Mouse (Mus musculus): ENCODE measurements at regions not wholly inside any gene's neighbourhood (a gene's known extent, or its start where the extent isn't known, plus 50 kb on each side); places are given as distances from the start of the nearest gene placed in this dataset.

- H3K4me3 ChIP-seq, result no peak overlapping the region
- H3K9ac ChIP-seq, result no peak overlapping the region
- H3K27me3 ChIP-seq, result no peaks in the 10 kb centered on the region
- H3K27ac ChIP-seq, result no peak overlapping the region
- no peaks in the 10 kb centered on the region for H3K4me1 ChIP-seq
- H3K9me3 ChIP-seq, result no peaks in the 10 kb centered on the region
- H3K4me2 ChIP-seq (replicated peaks), result no peak overlapping the region
- H3K36me3 ChIP-seq, result no peaks in the 10 kb centered on the region
- no peak for ATAC-seq (ENCODE audit: insufficient number of reproducible peaks, insufficient read depth, low FRiP score, low TSS enrichment)
- WGBS, result 60% methylated on average over 3 of the region's 3 CpGs
Measured at GRCm38 (mm10) chr14:45764231-45764630, 106.3 kb upstream of the Ddhd1 start.

DNA sequence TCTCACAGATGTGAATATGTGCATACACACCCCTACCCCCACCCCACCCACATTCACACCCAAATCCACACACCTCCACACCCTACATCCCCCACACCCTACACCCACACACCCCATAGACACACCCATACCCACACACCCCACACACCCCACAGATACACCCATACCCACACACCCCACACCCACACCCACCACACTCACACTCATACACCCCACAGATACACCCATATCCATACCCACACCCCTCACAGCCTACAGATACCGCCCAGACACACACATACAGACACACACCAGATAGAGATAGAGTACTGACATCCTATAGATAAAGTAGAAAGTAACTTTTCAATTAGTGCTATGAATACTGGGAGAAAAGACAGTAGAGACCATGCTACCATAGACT lies 108.6 kb upstream of the Ddhd1 start:
- Histone ChIP-seq H3K4me3 (no peak overlapping the region), H3K4me1 (no peaks in the 10 kb centered on the region), H3K4me2 (replicated peaks) (no peak overlapping the region), H3K9ac (no peak overlapping the region), H3K27ac (no peak overlapping the region), H3K9me3 (no peaks in the 10 kb centered on the region), H3K36me3 (no peaks in the 10 kb centered on the region), H3K27me3 (no peaks in the 10 kb centered on the region)
- WGBS, result 86% methylated on average over 1 of the region's 1 CpGs
- peak; percentile 67 for ATAC-seq (ENCODE audit: insufficient number of reproducible peaks, insufficient read depth, low FRiP score, low TSS enrichment)

GRCm38 (mm10) chr14:45772665-45773277 lies 114.8 kb upstream of the Ddhd1 start:
- H3K9me3 ChIP-seq, result no peaks in the 10 kb centered on the region
- no peaks in the 10 kb centered on the region for H3K27me3 ChIP-seq
- no peak overlapping the region for H3K4me3 ChIP-seq
- no peak overlapping the region for H3K27ac ChIP-seq
- H3K9ac ChIP-seq, result no peak overlapping the region
- no peaks in the 10 kb centered on the region for H3K36me3 ChIP-seq
- WGBS, result 16% methylated on average over 19 of the region's 19 CpGs
- H3K4me1 ChIP-seq, result no peaks in the 10 kb centered on the region
- no peak for ATAC-seq (ENCODE audit: insufficient number of reproducible peaks, insufficient read depth, low FRiP score, low TSS enrichment)
- H3K4me2 ChIP-seq (replicated peaks), result peak overlapping the region; percentile 39

- no peak for ATAC-seq (ENCODE audit: insufficient number of reproducible peaks, insufficient read depth, low FRiP score, low TSS enrichment)
- no peaks in the 10 kb centered on the region for H3K27me3 ChIP-seq
- no peak overlapping the region for H3K4me3 ChIP-seq
- no peaks in the 10 kb centered on the region for H3K9me3 ChIP-seq
- H3K36me3 ChIP-seq, result no peaks in the 10 kb centered on the region
- 39% methylated on average over 7 of the region's 7 CpGs for WGBS
- no peak overlapping the region for H3K27ac ChIP-seq
- no peaks in the 10 kb centered on the region for H3K4me1 ChIP-seq
- H3K4me2 ChIP-seq (replicated peaks), result no peak overlapping the region
- H3K9ac ChIP-seq, result no peak overlapping the region
Measured at GRCm38 (mm10) chr14:45773326-45773725, 115.4 kb upstream of the Ddhd1 start.

DNA sequence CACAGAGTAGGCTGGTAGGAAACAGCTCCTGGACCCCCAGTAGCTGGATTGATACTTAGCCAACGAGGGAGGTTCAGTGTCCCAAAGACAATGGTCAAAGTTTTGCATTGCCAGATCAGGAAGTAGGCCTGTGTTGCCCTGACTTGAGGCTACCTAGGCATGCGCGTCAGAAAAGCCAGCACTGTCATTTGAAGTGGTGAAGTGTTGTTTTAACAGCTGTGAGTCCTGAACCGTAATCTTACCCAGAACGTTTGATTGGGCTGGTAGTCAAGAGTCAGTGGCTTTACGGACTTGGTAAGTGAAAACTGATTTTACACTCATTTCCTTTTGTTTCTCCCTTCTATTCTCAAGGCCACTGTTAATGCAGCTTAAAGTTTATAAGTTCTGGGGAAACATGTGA lies 123.9 kb upstream of the Ddhd1 start:
- Histone ChIP-seq H3K27ac (no peak overlapping the region), H3K4me2 (replicated peaks) (no peak overlapping the region), H3K4me1 (no peaks in the 10 kb centered on the region), H3K9ac (no peak overlapping the region), H3K27me3 (no peaks in the 10 kb centered on the region), H3K4me3 (no peak overlapping the region), H3K36me3 (no peaks in the 10 kb centered on the region), H3K9me3 (no peaks in the 10 kb centered on the region)
- ATAC-seq (ENCODE audit: insufficient number of reproducible peaks, insufficient read depth, low FRiP score, low TSS enrichment), result no peak
- 66% methylated on average over 6 of the region's 6 CpGs for WGBS

DNA sequence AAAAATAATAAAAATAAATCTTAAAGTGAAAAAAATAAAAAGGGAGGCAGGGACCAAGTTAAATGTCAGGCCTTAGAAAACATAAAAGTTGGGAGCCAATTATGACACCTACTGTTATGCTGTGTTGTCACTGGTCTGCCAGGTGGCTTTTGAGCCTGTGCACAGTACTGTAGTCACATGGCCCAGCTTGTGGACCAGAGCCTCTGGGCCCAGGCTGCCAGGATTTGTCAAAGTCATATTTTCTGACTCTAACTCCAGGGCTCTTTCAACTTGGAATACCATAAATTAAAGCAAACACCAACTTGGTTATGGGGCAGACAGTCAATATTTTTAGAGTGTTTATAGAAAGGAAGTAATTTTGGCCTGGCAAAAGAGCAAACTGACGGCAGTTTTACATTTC lies 137.0 kb upstream of the Ddhd1 start:
- H3K4me2 ChIP-seq (replicated peaks), result no peak overlapping the region
- H3K9me3 ChIP-seq, result no peaks in the 10 kb centered on the region
- WGBS, result 84% methylated on average over 1 of the region's 1 CpGs
- ATAC-seq (ENCODE audit: insufficient number of reproducible peaks, insufficient read depth, low FRiP score, low TSS enrichment), result no peak
- H3K27ac ChIP-seq, result no peak overlapping the region
- H3K4me3 ChIP-seq, result no peak overlapping the region
- no peak overlapping the region for H3K9ac ChIP-seq
- no peaks in the 10 kb centered on the region for H3K27me3 ChIP-seq
- no peaks in the 10 kb centered on the region for H3K4me1 ChIP-seq
- H3K36me3 ChIP-seq, result no peaks in the 10 kb centered on the region

- 67% methylated on average over 10 of the region's 10 CpGs for WGBS
- H3K27ac ChIP-seq, result no peak overlapping the region
- H3K27me3 ChIP-seq, result no peaks in the 10 kb centered on the region
- H3K4me3 ChIP-seq, result no peak overlapping the region
- no peaks in the 10 kb centered on the region for H3K36me3 ChIP-seq
- no peaks in the 10 kb centered on the region for H3K4me1 ChIP-seq
- peaks cover 3% of the 10 kb centered on the region; the same call in 1 of the 2 replicates for H3K9me3 ChIP-seq
- no peak overlapping the region for H3K4me2 ChIP-seq (replicated peaks)
- H3K9ac ChIP-seq, result no peak overlapping the region
- ATAC-seq (ENCODE audit: insufficient number of reproducible peaks, insufficient read depth, low FRiP score, low TSS enrichment), result no peak
Measured at GRCm38 (mm10) chr14:45796665-45797319, 138.8 kb upstream of the Ddhd1 start.

DNA sequence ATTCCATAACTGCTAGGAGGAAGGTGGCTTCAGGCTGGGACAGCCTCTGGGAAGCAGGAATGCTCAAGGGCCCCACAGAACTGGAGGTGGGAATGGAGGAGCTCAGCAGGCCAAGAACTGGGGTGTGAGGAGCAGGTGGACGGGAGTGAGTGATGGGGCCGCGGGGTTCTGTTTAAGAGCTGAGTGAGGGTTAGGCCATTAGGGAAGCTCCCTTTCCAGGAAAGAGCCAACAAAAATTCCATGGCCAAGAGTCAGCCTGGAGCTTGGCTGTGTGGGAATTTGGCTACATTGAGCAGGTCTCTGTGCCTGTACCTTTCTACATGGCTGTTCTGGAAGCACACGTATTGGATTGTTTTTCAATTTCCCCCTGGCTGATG lies 139.4 kb upstream of the Ddhd1 start:
- no peak overlapping the region for H3K4me2 ChIP-seq (replicated peaks)
- no peaks in the 10 kb centered on the region for H3K27me3 ChIP-seq
- no peak for ATAC-seq (ENCODE audit: insufficient number of reproducible peaks, insufficient read depth, low FRiP score, low TSS enrichment)

DNA sequence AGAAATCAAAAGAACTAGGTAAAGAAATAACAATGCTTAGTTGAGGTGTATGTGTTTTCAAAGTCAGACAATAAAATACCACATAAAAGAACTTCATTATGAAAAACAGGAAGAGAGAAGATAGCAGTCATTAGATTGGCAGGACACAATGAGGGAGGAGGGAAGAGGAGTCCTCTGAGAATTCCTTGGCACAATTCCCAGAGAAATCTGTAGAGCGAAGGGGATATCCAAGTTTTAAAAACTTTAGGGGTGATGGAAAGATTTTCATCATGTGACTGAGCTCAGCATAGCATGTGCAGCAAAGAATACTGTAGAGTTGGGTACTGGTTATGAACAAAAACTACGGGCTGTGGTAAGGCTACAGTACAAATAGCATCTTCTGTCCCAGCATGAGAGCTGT lies 141.3 kb upstream of the Ddhd1 start:
- no peak overlapping the region for H3K27ac ChIP-seq
- H3K36me3 ChIP-seq, result no peaks in the 10 kb centered on the region
- WGBS, result 73% methylated on average over 2 of the region's 2 CpGs
- H3K4me3 ChIP-seq, result no peak overlapping the region
- ATAC-seq (ENCODE audit: insufficient number of reproducible peaks, insufficient read depth, low FRiP score, low TSS enrichment), result no peak
- H3K9me3 ChIP-seq, result peaks cover 3% of the 10 kb centered on the region; the same call in 1 of the 2 replicates
- H3K4me2 ChIP-seq (replicated peaks), result no peak overlapping the region
- no peak overlapping the region for H3K9ac ChIP-seq
- H3K27me3 ChIP-seq, result no peaks in the 10 kb centered on the region
- H3K4me1 ChIP-seq, result no peaks in the 10 kb centered on the region

More for the DNA sequence above, 139.4 kb upstream of the Ddhd1 start:
- Histone ChIP-seq H3K36me3 (no peaks in the 10 kb centered on the region), H3K9me3 (peaks cover 3% of the 10 kb centered on the region; the same call in 1 of the 2 replicates), H3K27ac (no peak overlapping the region), H3K4me3 (no peak overlapping the region), H3K4me1 (no peaks in the 10 kb centered on the region), H3K9ac (no peak overlapping the region)
- 88% methylated on average over 4 of the region's 4 CpGs for whole genome bisulfite sequencing

DNA sequence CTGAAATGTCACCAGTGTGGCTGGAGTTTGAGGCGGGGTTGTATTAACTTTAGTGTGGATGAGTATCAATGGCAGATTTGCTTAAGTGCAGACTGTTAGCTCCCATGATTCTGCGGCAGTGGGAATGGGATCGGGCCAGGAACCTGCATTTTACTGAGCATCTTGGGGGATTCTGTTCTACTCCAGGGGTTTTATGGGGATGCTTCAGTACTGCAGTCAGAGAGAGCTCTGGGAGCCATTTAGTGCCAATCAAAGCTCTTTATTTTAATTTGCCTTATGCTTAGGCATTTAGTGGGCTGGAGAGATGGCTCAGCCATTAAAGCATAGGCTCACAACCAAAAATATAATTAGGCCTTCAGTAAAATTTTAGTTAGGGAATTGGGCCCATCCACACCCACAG lies 148.0 kb upstream of the Ddhd1 start:
- Histone ChIP-seq H3K4me1 (no peaks in the 10 kb centered on the region), H3K27ac (no peak overlapping the region), H3K4me3 (no peak overlapping the region), H3K9me3 (no peaks in the 10 kb centered on the region), H3K9ac (no peak overlapping the region), H3K27me3 (no peaks in the 10 kb centered on the region), H3K4me2 (replicated peaks) (no peak overlapping the region), H3K36me3 (no peaks in the 10 kb centered on the region)
- WGBS, result 93% methylated on average over 3 of the region's 3 CpGs
- ATAC-seq (ENCODE audit: insufficient number of reproducible peaks, insufficient read depth, low FRiP score, low TSS enrichment), result no peak

DNA sequence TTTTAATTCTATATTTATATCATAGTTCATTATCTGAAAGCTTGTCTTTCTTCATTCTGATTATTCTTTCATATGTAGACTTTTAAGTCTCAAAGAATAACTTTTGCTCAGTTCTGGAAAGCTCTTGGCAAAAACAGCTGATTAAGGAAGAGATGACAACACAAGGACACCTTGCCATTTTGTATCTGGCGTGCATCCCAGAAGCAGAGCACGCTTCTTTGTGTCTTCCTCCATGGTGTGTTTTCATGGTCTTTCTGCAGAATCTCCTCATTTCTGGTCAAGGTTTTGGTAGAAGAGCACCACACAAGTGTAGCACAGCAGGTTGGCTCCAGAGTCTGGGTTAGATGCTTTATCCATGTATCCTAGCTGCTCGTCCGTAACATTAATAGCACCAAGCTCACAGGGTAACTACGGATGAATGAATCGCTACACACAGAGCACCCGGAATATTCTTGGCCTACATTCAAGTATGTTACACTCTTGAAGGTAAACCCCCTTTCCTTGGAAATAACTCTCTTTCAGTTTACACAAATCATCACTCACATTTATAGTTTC lies 148.9 kb upstream of the Ddhd1 start:
- no peak overlapping the region for H3K4me3 ChIP-seq

GRCm38 (mm10) chr14:45807767-45808166 lies 149.8 kb upstream of the Ddhd1 start:
- Histone ChIP-seq H3K4me1 (no peaks in the 10 kb centered on the region), H3K36me3 (no peaks in the 10 kb centered on the region), H3K27ac (no peak overlapping the region), H3K9ac (no peak overlapping the region), H3K4me3 (no peak overlapping the region), H3K9me3 (no peaks in the 10 kb centered on the region), H3K4me2 (replicated peaks) (no peak overlapping the region), H3K27me3 (no peaks in the 10 kb centered on the region)
- 94% methylated on average over 7 of the region's 7 CpGs for WGBS
- no peak for ATAC-seq (ENCODE audit: insufficient number of reproducible peaks, insufficient read depth, low FRiP score, low TSS enrichment)

More for the DNA sequence above, 148.9 kb upstream of the Ddhd1 start:
- Histone ChIP-seq H3K27me3 (no peaks in the 10 kb centered on the region), H3K4me2 (replicated peaks) (no peak overlapping the region), H3K36me3 (no peaks in the 10 kb centered on the region), H3K9me3 (no peaks in the 10 kb centered on the region), H3K4me1 (no peaks in the 10 kb centered on the region), H3K27ac (no peak overlapping the region), H3K9ac (no peak overlapping the region)
- WGBS, result 92% methylated on average over 7 of the region's 7 CpGs
- ATAC-seq (ENCODE audit: insufficient number of reproducible peaks, insufficient read depth, low FRiP score, low TSS enrichment), result no peak

All from embryonic facial prominence, embryonic 12.5 days (tissue).